Mouse (Mus musculus): ENCODE measurements around the gene Kcna6. TPM values are rescaled to one million over a fixed set of nuclear protein-coding genes. Genes with fewer than 3 reads are reported as not detected.

Gene Kcna6
- polyA plus RNA-seq, 1 experiment from 2014 or later = 11.4 TPM

- H3K4me3 ChIP-seq = no peak overlapping the region
- no peak overlapping the region for H3K4me2 ChIP-seq (replicated peaks)
- no peaks in the 10 kb centered on the region for H3K36me3 ChIP-seq
- H3K9me3 ChIP-seq = no peaks in the 10 kb centered on the region
- H3K27ac ChIP-seq (replicated peaks) = no peak overlapping the region
- ATAC-seq (replicated peaks) = no peak
- WGBS = 69% methylated on average over 12 of the region's 12 CpGs
- no peak overlapping the region for H3K9ac ChIP-seq (replicated peaks)
- no peaks in the 10 kb centered on the region for H3K27me3 ChIP-seq
- H3K4me1 ChIP-seq = no peaks in the 10 kb centered on the region
Observed at GRCm38 (mm10) chr6:126718423-126719087, 21.9 kb downstream of the Kcna6 start.

GRCm38 (mm10) chr6:126712531-126712930 lies 27.9 kb downstream of the Kcna6 start:
- no peak for ATAC-seq (replicated peaks)
- H3K4me3 ChIP-seq = no peak overlapping the region
- no peak overlapping the region for H3K27ac ChIP-seq (replicated peaks)
- H3K4me1 ChIP-seq = no peaks in the 10 kb centered on the region
- H3K9ac ChIP-seq (replicated peaks) = no peak overlapping the region
- no peaks in the 10 kb centered on the region for H3K36me3 ChIP-seq
- no peaks in the 10 kb centered on the region for H3K27me3 ChIP-seq
- WGBS = 85% methylated on average over 6 of the region's 6 CpGs
- no peaks in the 10 kb centered on the region for H3K9me3 ChIP-seq
- no peak overlapping the region for H3K4me2 ChIP-seq (replicated peaks)

DNA sequence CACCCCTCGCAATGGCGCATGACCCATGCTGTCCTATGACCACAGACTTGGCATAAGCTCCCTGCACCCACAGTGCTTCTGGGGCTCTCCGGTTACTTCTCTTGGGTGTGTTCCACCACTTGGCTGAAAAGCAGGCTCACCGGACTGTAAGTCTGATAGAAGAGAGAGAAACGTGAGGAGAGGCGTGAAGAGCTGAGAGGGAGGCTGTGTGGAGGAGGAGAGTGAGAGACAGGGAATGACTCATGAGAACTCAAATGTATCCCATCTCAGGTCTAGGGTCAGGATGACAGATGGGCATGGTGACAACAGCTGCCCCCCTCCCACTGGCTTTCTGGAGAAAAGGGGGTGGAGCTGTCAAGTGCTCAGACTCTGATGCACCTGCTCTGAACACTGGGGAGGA lies 34.5 kb downstream of the Kcna6 start:
- H3K9ac ChIP-seq (replicated peaks) = no peak overlapping the region
- WGBS = 68% methylated on average over 6 of the region's 6 CpGs
- H3K4me2 ChIP-seq (replicated peaks) = no peak overlapping the region
- ATAC-seq (replicated peaks) = no peak
- H3K27ac ChIP-seq (replicated peaks) = no peak overlapping the region
- H3K9me3 ChIP-seq = no peaks in the 10 kb centered on the region
- no peak overlapping the region for H3K4me3 ChIP-seq
- H3K27me3 ChIP-seq = peaks cover 3% of the 10 kb centered on the region
- H3K36me3 ChIP-seq = no peaks in the 10 kb centered on the region
- H3K4me1 ChIP-seq = peaks cover 10% of the 10 kb centered on the region

DNA sequence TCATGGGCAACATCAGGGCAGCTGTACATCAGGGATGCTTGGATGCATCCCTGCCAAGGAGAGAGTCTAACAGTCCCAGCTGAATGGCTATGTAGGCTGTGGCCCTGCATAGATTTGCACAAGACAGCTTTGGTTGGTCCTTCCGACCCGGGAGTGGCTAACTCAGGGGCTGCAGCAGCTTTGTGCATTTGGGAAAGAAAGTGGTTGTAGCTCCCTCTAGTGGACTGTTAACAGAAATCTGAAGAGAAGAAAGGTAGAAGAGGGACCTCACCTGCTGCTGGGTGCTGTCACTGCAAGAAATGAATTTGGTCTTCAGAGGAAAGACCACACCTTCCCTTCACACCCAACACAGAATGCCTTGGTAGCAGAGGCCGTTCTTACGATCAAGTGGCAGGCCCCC lies 36.0 kb downstream of the Kcna6 start:
- Histone ChIP-seq H3K4me3 (no peak overlapping the region), H3K27me3 (peaks cover 5% of the 10 kb centered on the region), H3K4me2 (replicated peaks) (no peak overlapping the region), H3K9ac (replicated peaks) (no peak overlapping the region), H3K9me3 (no peaks in the 10 kb centered on the region), H3K27ac (replicated peaks) (no peak overlapping the region), H3K36me3 (no peaks in the 10 kb centered on the region), H3K4me1 (peaks cover 10% of the 10 kb centered on the region)
- WGBS = 33% methylated on average over 4 of the region's 4 CpGs
- no peak for ATAC-seq (replicated peaks)

- peaks cover 5% of the 10 kb centered on the region for H3K27me3 ChIP-seq
- peak; percentile 83 for ATAC-seq (replicated peaks)
- no peaks in the 10 kb centered on the region for H3K9me3 ChIP-seq
- WGBS = 3% methylated on average over 12 of the region's 12 CpGs
- no peak overlapping the region for H3K4me3 ChIP-seq
- H3K36me3 ChIP-seq = no peaks in the 10 kb centered on the region
- 0 out of 2 replicates have a peak overlapping the region, but pooled peaks have one; percentile 33 for H3K9ac ChIP-seq (replicated peaks)
- no peak overlapping the region for H3K27ac ChIP-seq (replicated peaks)
- peaks cover 10% of the 10 kb centered on the region for H3K4me1 ChIP-seq
- peak overlapping the region; percentile 29 for H3K4me2 ChIP-seq (replicated peaks)
Observed at GRCm38 (mm10) chr6:126702116-126702515, 38.4 kb downstream of the Kcna6 start.

GRCm38 (mm10) chr6:126701196-126701595 lies 39.3 kb downstream of the Kcna6 start:
- Histone ChIP-seq H3K4me1 (peaks cover 10% of the 10 kb centered on the region), H3K4me2 (replicated peaks) (no peak overlapping the region), H3K9me3 (no peaks in the 10 kb centered on the region), H3K36me3 (no peaks in the 10 kb centered on the region), H3K27me3 (peaks cover 5% of the 10 kb centered on the region), H3K4me3 (no peak overlapping the region), H3K27ac (replicated peaks) (no peak overlapping the region), H3K9ac (replicated peaks) (no peak overlapping the region)
- 78% methylated on average over 23 of the region's 23 CpGs for WGBS
- no peak for ATAC-seq (replicated peaks)

DNA sequence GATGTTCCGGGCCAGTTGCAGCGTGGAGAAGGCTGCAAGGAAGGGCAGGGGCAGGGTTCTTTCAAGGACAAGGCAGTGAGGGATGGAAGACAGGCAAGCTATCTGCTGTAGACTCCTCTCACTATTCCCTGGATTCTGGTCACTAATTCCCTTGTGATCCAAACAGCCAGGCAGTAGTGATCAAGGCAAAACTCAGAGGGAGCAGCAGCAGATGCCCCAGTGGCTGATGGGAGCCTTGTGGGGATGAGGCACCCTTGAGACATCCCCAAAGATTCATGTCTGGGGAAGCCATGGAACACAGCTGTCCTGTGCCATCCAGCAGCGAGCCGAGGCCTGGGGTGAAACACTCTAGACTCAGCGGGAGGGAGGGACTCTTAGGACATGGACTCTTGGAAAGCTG lies 40.5 kb downstream of the Kcna6 start:
- WGBS = 83% methylated on average over 5 of the region's 5 CpGs

GRCm38 (mm10) chr6:126687120-126687519 lies 53.4 kb downstream of the Kcna6 start:
- ATAC-seq (replicated peaks) = no peak
- H3K27ac ChIP-seq (replicated peaks) = no peak overlapping the region
- no peaks in the 10 kb centered on the region for H3K9me3 ChIP-seq
- H3K4me3 ChIP-seq = no peak overlapping the region
- H3K27me3 ChIP-seq = no peaks in the 10 kb centered on the region
- H3K4me2 ChIP-seq (replicated peaks) = no peak overlapping the region
- H3K9ac ChIP-seq (replicated peaks) = no peak overlapping the region
- H3K4me1 ChIP-seq = no peaks in the 10 kb centered on the region
- no peaks in the 10 kb centered on the region for H3K36me3 ChIP-seq
- 72% methylated on average over 4 of the region's 4 CpGs for WGBS

More for the DNA sequence above, 40.5 kb downstream of the Kcna6 start:
- Histone ChIP-seq H3K9ac (replicated peaks) (no peak overlapping the region), H3K4me1 (peaks cover 10% of the 10 kb centered on the region), H3K27ac (replicated peaks) (no peak overlapping the region), H3K36me3 (no peaks in the 10 kb centered on the region), H3K9me3 (no peaks in the 10 kb centered on the region), H3K4me2 (replicated peaks) (no peak overlapping the region), H3K27me3 (peaks cover 5% of the 10 kb centered on the region), H3K4me3 (no peak overlapping the region)
- no peak for ATAC-seq (replicated peaks)

DNA sequence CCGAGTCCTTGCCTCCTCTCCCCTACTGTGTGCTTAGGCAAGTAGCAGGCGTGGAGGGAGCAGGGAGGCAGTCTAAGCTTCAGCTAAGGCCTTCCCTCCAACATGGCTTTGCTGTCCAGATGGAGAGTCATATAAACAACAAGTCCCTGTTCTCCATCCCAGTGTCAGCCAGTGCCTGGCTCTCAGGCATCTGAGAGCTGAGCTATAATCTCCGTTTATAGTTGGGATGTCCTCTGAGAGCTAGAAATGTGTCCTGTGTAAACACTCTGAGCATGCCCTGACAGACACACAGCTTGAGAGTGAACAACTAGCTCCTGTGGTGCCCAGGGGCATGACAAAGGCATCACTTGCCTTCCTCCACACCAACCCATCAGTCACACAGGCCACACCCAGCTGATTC lies 55.3 kb downstream of the Kcna6 start:
- no peaks in the 10 kb centered on the region for H3K36me3 ChIP-seq
- no peaks in the 10 kb centered on the region for H3K9me3 ChIP-seq
- H3K4me3 ChIP-seq = no peak overlapping the region
- H3K9ac ChIP-seq (replicated peaks) = no peak overlapping the region
- H3K27ac ChIP-seq (replicated peaks) = no peak overlapping the region
- WGBS = 86% methylated on average over 3 of the region's 3 CpGs
- H3K4me2 ChIP-seq (replicated peaks) = no peak overlapping the region
- ATAC-seq (replicated peaks) = no peak
- H3K4me1 ChIP-seq = no peaks in the 10 kb centered on the region
- H3K27me3 ChIP-seq = no peaks in the 10 kb centered on the region

GRCm38 (mm10) chr6:126678961-126679360 lies 61.5 kb downstream of the Kcna6 start:
- Histone ChIP-seq H3K27me3 (no peaks in the 10 kb centered on the region), H3K4me2 (replicated peaks) (no peak overlapping the region), H3K9me3 (no peaks in the 10 kb centered on the region), H3K36me3 (no peaks in the 10 kb centered on the region), H3K9ac (replicated peaks) (no peak overlapping the region), H3K27ac (replicated peaks) (no peak overlapping the region), H3K4me1 (no peaks in the 10 kb centered on the region), H3K4me3 (no peak overlapping the region)
- WGBS = 71% methylated on average over 7 of the region's 7 CpGs
- no peak for ATAC-seq (replicated peaks)

- H3K9me3 ChIP-seq = no peaks in the 10 kb centered on the region
- no peaks in the 10 kb centered on the region for H3K27me3 ChIP-seq
- no peak for ATAC-seq (replicated peaks)
- H3K4me1 ChIP-seq = no peaks in the 10 kb centered on the region
- no peak overlapping the region for H3K27ac ChIP-seq (replicated peaks)
- no peak overlapping the region for H3K4me3 ChIP-seq
- WGBS = 84% methylated on average over 5 of the region's 5 CpGs
- H3K36me3 ChIP-seq = no peaks in the 10 kb centered on the region
- no peak overlapping the region for H3K4me2 ChIP-seq (replicated peaks)
- H3K9ac ChIP-seq (replicated peaks) = no peak overlapping the region
Observed at GRCm38 (mm10) chr6:126667001-126667400, 73.5 kb downstream of the Kcna6 start.

GRCm38 (mm10) chr6:126666091-126666490 lies 74.4 kb downstream of the Kcna6 start:
- 35% methylated on average over 6 of the region's 6 CpGs for WGBS
- no peak for ATAC-seq (replicated peaks)
- Histone ChIP-seq H3K9me3 (no peaks in the 10 kb centered on the region), H3K36me3 (no peaks in the 10 kb centered on the region), H3K4me3 (no peak overlapping the region), H3K27me3 (no peaks in the 10 kb centered on the region), H3K4me2 (replicated peaks) (no peak overlapping the region), H3K4me1 (no peaks in the 10 kb centered on the region), H3K27ac (replicated peaks) (no peak overlapping the region), H3K9ac (replicated peaks) (no peak overlapping the region)

- H3K4me3 ChIP-seq = no peak overlapping the region
- no peak overlapping the region for H3K9ac ChIP-seq (replicated peaks)
- no peaks in the 10 kb centered on the region for H3K4me1 ChIP-seq
- H3K36me3 ChIP-seq = no peaks in the 10 kb centered on the region
- H3K27ac ChIP-seq (replicated peaks) = no peak overlapping the region
- no peaks in the 10 kb centered on the region for H3K27me3 ChIP-seq
- no peak overlapping the region for H3K4me2 ChIP-seq (replicated peaks)
- WGBS = 69% methylated on average over 3 of the region's 3 CpGs
- no peak for ATAC-seq (replicated peaks)
- H3K9me3 ChIP-seq = no peaks in the 10 kb centered on the region
Observed at GRCm38 (mm10) chr6:126664569-126664968, 75.9 kb downstream of the Kcna6 start.
